Mouse (Mus musculus): ENCODE results near the gene Rbsn. TPM values are rescaled to one million over a fixed set of nuclear protein-coding genes. Genes with fewer than 3 reads are reported as not detected.

The Rbsn gene
- polyA plus RNA-seq, 1 experiment: 30.8 TPM

GRCm38 (mm10) chr6:92231762-92232161, 17.0 kb upstream of the Rbsn start:
- no peak overlapping the region for H3K4me3 ChIP-seq (ENCODE audit: insufficient read depth, low read length)
- no peak for TF ChIP-seq POLR2A (IDR thresholded peaks at IDR 0.05; ENCODE audit: low read depth, low read length)
- TF ChIP-seq CTCF (IDR thresholded peaks at IDR 0.05; ENCODE audit: borderline replicate concordance, insufficient read depth, low read length): no peak

DNA sequence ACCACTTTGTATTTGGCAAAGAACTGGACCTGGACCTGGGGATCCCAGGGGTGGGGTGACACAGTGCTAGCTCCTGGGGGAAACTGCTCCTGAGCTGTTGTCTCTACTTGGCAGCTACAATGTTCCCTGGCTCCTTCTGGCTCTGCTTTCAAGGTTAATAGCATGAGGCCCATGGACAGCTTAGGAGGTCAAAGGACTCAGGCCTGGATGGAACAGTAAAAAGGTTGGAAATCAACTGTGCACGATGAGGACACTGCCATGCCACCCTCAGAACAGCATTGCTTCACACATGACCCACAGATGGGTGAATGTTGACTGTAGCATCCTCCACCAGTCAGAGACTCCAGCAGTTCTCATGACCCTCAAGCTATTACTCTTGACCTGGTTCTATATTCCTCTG, 16.6 kb upstream of the Rbsn start:
- TF ChIP-seq POLR2A (IDR thresholded peaks at IDR 0.05; ENCODE audit: low read depth, low read length): no peak
- no peak for TF ChIP-seq CTCF (IDR thresholded peaks at IDR 0.05; ENCODE audit: borderline replicate concordance, insufficient read depth, low read length)
- no peaks in the 10 kb centered on the region for H3K4me1 ChIP-seq (ENCODE audit: control insufficient read depth, insufficient read depth, low read length)
- H3K4me3 ChIP-seq (ENCODE audit: insufficient read depth, low read length): no peak overlapping the region
- no peak overlapping the region for H3K27ac ChIP-seq (ENCODE audit: insufficient read depth, low read length)

More at GRCm38 (mm10) chr6:92231762-92232161, 17.0 kb upstream of the Rbsn start:
- H3K4me1 ChIP-seq (ENCODE audit: control insufficient read depth, insufficient read depth, low read length): no peaks in the 10 kb centered on the region
- no peak overlapping the region for H3K27ac ChIP-seq (ENCODE audit: insufficient read depth, low read length)

DNA sequence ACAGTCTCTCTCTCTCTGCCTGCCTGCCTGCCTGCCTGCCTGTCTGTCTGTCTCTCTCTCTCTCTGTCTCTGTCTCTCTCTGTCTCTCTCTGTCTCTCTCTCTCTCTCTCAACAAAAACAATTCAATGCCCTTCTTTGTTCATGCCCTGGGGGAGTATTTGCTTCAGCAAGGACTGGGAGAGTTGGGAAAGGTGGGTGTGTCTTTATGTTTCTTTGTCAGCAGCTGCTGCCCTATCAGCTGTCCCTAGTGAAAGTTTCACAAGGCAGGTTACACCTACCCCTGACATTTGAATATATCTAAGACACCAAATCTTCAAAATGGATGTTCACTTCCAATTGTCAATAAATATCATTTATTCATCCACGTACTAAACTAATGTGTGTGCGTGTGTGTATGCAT, 14.9 kb upstream of the Rbsn start:
- no peak for TF ChIP-seq CTCF (IDR thresholded peaks at IDR 0.05; ENCODE audit: borderline replicate concordance, insufficient read depth, low read length)
- TF ChIP-seq POLR2A (IDR thresholded peaks at IDR 0.05; ENCODE audit: low read depth, low read length): no peak
- Histone ChIP-seq H3K4me1 (ENCODE audit: control insufficient read depth, insufficient read depth, low read length) (no peaks in the 10 kb centered on the region), H3K4me3 (ENCODE audit: insufficient read depth, low read length) (no peak overlapping the region)

GRCm38 (mm10) chr6:92229103-92229502, 14.4 kb upstream of the Rbsn start:
- TF ChIP-seq POLR2A (IDR thresholded peaks at IDR 0.05; ENCODE audit: low read depth, low read length) (no peak), CTCF (IDR thresholded peaks at IDR 0.05; ENCODE audit: borderline replicate concordance, insufficient read depth, low read length) (no peak)
- Histone ChIP-seq H3K27ac (ENCODE audit: insufficient read depth, low read length) (no peak overlapping the region), H3K4me3 (ENCODE audit: insufficient read depth, low read length) (no peak overlapping the region), H3K4me1 (ENCODE audit: control insufficient read depth, insufficient read depth, low read length) (no peaks in the 10 kb centered on the region)

More for the DNA sequence above, 14.9 kb upstream of the Rbsn start:
- no peak overlapping the region for H3K27ac ChIP-seq (ENCODE audit: insufficient read depth, low read length)

DNA sequence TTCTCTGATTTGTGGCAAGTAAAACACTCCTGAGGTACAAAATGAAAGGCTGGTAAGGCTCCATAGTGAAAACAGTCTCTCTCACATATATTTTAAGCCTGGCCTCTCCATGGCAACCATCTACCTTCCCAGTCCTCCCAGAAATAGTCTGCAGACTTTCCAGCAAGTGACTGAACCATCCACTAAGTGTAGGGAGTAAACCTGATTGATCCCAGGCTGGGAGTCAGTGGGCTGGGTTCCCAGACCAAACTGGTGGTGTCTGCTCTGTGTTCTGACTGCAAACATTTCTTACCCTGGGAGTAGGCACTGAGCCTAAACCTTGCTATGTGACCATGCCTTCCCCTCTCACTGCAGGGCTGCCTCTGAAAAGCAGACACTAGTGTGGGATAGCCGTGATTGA, 10.3 kb upstream of the Rbsn start:
- Histone ChIP-seq H3K4me1 (ENCODE audit: control insufficient read depth, insufficient read depth, low read length) (no peaks in the 10 kb centered on the region), H3K27ac (ENCODE audit: insufficient read depth, low read length) (no peak overlapping the region)
- no peak for TF ChIP-seq CTCF (IDR thresholded peaks at IDR 0.05; ENCODE audit: borderline replicate concordance, insufficient read depth, low read length)
- TF ChIP-seq POLR2A (IDR thresholded peaks at IDR 0.05; ENCODE audit: low read depth, low read length): no peak

DNA sequence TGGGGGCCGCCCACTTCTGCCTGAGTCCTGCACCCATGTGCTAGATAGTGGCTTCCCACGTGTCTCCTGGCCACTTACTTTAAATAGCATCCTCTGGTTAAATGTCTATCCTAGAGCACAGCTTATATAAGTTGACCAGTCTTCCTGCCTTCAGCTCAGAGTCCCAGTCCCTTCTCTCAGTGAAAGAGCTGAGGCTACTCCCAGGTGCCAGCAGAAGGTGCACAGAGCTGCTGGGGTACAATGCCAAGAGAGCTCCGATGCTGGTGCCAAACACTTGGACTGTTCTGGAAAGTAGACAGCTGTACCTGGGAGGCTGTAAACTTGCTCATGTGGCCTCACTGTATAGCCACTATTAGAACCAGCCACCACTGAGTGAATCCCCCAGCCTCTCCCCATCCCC, 7.3 kb upstream of the Rbsn start:
- no peak overlapping the region for H3K4me3 ChIP-seq (ENCODE audit: insufficient read depth, low read length)
- no peak overlapping the region for H3K27ac ChIP-seq (ENCODE audit: insufficient read depth, low read length)
- no peak for TF ChIP-seq POLR2A (IDR thresholded peaks at IDR 0.05; ENCODE audit: low read depth, low read length)
- TF ChIP-seq CTCF (IDR thresholded peaks at IDR 0.05; ENCODE audit: borderline replicate concordance, insufficient read depth, low read length): no peak
- H3K4me1 ChIP-seq (ENCODE audit: control insufficient read depth, insufficient read depth, low read length): no peaks in the 10 kb centered on the region

More for the DNA sequence above, 10.3 kb upstream of the Rbsn start:
- H3K4me3 ChIP-seq (ENCODE audit: insufficient read depth, low read length): no peak overlapping the region

- H3K4me3 ChIP-seq (ENCODE audit: insufficient read depth, low read length): no peak overlapping the region
- H3K27ac ChIP-seq (ENCODE audit: insufficient read depth, low read length): no peak overlapping the region
- no peak for TF ChIP-seq CTCF (IDR thresholded peaks at IDR 0.05; ENCODE audit: borderline replicate concordance, insufficient read depth, low read length)
- no peak for TF ChIP-seq POLR2A (IDR thresholded peaks at IDR 0.05; ENCODE audit: low read depth, low read length)
- H3K4me1 ChIP-seq (ENCODE audit: control insufficient read depth, insufficient read depth, low read length): no peaks in the 10 kb centered on the region
These were observed 6.9 kb upstream of the Rbsn start for GRCm38 (mm10) chr6:92221604-92222003.

- no peak overlapping the region for H3K4me3 ChIP-seq (ENCODE audit: insufficient read depth, low read length)
- no peak overlapping the region for H3K27ac ChIP-seq (ENCODE audit: insufficient read depth, low read length)
- no peaks in the 10 kb centered on the region for H3K4me1 ChIP-seq (ENCODE audit: control insufficient read depth, insufficient read depth, low read length)
- no peak for TF ChIP-seq CTCF (IDR thresholded peaks at IDR 0.05; ENCODE audit: borderline replicate concordance, insufficient read depth, low read length)
- TF ChIP-seq POLR2A (IDR thresholded peaks at IDR 0.05; ENCODE audit: low read depth, low read length): no peak
These were observed 4.7 kb upstream of the Rbsn start for GRCm38 (mm10) chr6:92219445-92219844.

- Histone ChIP-seq H3K4me1 (ENCODE audit: control insufficient read depth, insufficient read depth, low read length) (no peaks in the 10 kb centered on the region), H3K4me3 (ENCODE audit: insufficient read depth, low read length) (peak overlapping the region; percentile 81), H3K27ac (ENCODE audit: insufficient read depth, low read length) (peak overlapping the region; percentile 41; the same call in 1 of the 2 replicates)
- TF ChIP-seq POLR2A (IDR thresholded peaks at IDR 0.05; ENCODE audit: low read depth, low read length) (no peak), CTCF (IDR thresholded peaks at IDR 0.05; ENCODE audit: borderline replicate concordance, insufficient read depth, low read length) (no peak)
These were observed 511 bp downstream of the Rbsn start for GRCm38 (mm10) chr6:92214055-92214772.

DNA sequence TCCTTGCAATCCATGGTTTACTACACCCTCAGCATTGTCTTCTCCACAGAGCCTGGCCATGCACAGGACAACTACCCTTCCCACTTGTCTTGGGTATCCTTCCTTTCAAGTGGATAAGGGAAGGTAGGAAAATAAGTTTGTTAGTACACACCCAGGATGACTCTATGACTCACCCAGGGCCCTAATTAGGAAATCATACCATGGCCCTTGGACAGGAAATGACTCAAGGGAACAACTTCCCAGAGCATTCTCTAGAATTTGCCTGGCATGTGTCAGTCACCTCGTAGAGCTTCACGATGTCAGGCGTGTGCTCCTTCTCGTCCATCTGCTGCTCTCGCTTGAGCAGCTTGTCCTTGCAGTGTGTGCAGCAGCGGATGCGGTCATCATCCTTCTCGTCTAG, 15.3 kb downstream of the Rbsn start:
- Histone ChIP-seq H3K4me3 (ENCODE audit: insufficient read depth, low read length) (no peak overlapping the region), H3K4me1 (ENCODE audit: control insufficient read depth, insufficient read depth, low read length) (peaks cover 4% of the 10 kb centered on the region; the same call in 1 of the 2 replicates), H3K27ac (ENCODE audit: insufficient read depth, low read length) (no peak overlapping the region)
- no peak for TF ChIP-seq CTCF (IDR thresholded peaks at IDR 0.05; ENCODE audit: borderline replicate concordance, insufficient read depth, low read length)
